Mouse (Mus musculus) myocyte (in vitro differentiated cells): ENCODE measurements around the gene Gm21725. TPM values are rescaled to one million over a fixed set of nuclear protein-coding genes. Genes with fewer than 3 reads are reported as not detected.
"Not testable (repeated sequence)": the region's sequence is repeated elsewhere in the genome, so short reads cannot be mapped to it uniquely, and the experiment has no call there.

Source experiments
- H3K27me3 ChIP-seq: one replicate; pipeline ENCODE4 v1.6.1; 2011; ENCODE audit not compliant: control insufficient read depth, insufficient read depth, insufficient read length
- H3K36me3 ChIP-seq: one replicate; pipeline ENCODE4 v1.6.1; 2011; ENCODE audit not compliant: control insufficient read depth, insufficient read depth
- H3K4me2 ChIP-seq: one replicate; pipeline ENCODE4 v1.6.1; 2011; ENCODE audit warnings: low read depth, control low read depth
- H3K4me3 ChIP-seq: one replicate; pipeline ENCODE4 v1.5.1; 2011; ENCODE audit warnings: mild to moderate bottlenecking, control low read depth, moderate library complexity
- H3K79me2 ChIP-seq: one replicate; pipeline ENCODE4 v1.6.1; 2011; ENCODE audit not compliant: control insufficient read depth, insufficient read depth
- H3ac ChIP-seq: one replicate; pipeline ENCODE4 v1.6.1; 2011; ENCODE audit not compliant: control insufficient read depth, insufficient read length
- polyA plus RNA-seq: library from polyadenylated mRNA; unstranded; fragments of >200 nt; fragmentation: generic; extraction: Trizol; gene quantifications from one replicate; pipeline ENCODE4 v1.2.1, GENCODE M21; 2012; ENCODE audit warnings: missing spikeins

Gene Gm21725
- polyA plus RNA-seq: not detected

DNA sequence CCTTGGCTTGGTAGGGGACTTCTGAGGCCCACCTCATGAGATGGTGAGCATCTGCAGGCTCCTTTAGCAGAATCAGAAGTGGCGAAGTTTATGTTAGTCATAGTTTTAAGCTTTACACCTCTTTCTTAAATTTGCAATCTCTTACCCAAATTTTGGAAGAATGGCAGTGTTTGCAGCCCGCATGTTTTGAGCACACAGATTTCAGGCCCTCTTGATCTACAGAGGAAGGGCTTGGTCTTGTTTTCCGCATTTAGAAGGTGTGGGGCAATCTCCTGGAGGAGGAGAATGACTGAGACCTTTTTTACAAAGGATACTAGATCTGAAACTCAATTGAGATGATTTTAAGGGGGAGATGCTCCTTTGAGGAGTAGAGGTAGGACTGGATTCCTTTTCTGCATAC is at the start of gene Gm21725:
Gene Gm21725, minus strand, starts transcription at position 101 of the 400 bp plus-strand sequence.
- not testable (repeated sequence) for H3K4me3 ChIP-seq, H3K4me2 ChIP-seq, H3ac ChIP-seq, H3K27me3 ChIP-seq, H3K36me3 ChIP-seq, H3K79me2 ChIP-seq

Other genes with a start within 250 kb of the Gm21725 start
- gene Gm21891, start 215.6 kb downstream of the Gm21725 start, polyA plus RNA-seq: not detected
- not detected for gene Gm21425, start 187.1 kb downstream of the Gm21725 start, polyA plus RNA-seq
- not detected for gene Gm21828, start 125.1 kb downstream of the Gm21725 start, polyA plus RNA-seq
- gene Gm21440, start 96.7 kb downstream of the Gm21725 start, polyA plus RNA-seq: not detected
- gene Gm21454, start 96.6 kb downstream of the Gm21725 start, polyA plus RNA-seq: not detected
- gene Gm21866, start 116.5 kb upstream of the Gm21725 start, polyA plus RNA-seq: not detected
- gene Gm20773, start 145.0 kb upstream of the Gm21725 start, polyA plus RNA-seq: not detected